Mouse (Mus musculus) gastrocnemius, adult 2 months (tissue): ENCODE measurements around the gene Map4k3. TPM values are rescaled to one million over a fixed set of nuclear protein-coding genes. Genes with fewer than 3 reads are reported as not detected.
"Not testable (repeated sequence)": the region's sequence is repeated elsewhere in the genome, so short reads cannot be mapped to it uniquely, and the experiment has no call there.

Experiments
- DNase-seq: peaks from one replicate; pipeline ENCODE4 v3.0.0; 2022
- H3K27ac ChIP-seq: fragments of 200-600 bp; 2 replicates; pipeline ENCODE4 v1.8.1; 2022; ENCODE audit warnings: mild to moderate bottlenecking
- H3K4me3 ChIP-seq: fragments of 200-600 bp; 2 replicates; pipeline ENCODE4 v1.8.1; 2022; ENCODE audit warnings: mild to moderate bottlenecking, moderate library complexity
- CTCF ChIP-seq: fragments of 200-600 bp; IDR thresholded peaks from 2 replicates; pipeline ENCODE4 v1.8.1; 2022; ENCODE audit warnings: antibody characterized with exemption, mild to moderate bottlenecking, moderate library complexity
- intact Hi-C: fragments of 180-260 bp; cut with DNase I; formaldehyde crosslinking; loops from one replicate; pipeline ENCODE4 v1.15.1; 2025
- total RNA-seq, 2 experiments: library from RNA; stranded (reverse); gene quantifications; 2 replicates each; pipeline ENCODE4 v1.2.3; 2021

Gene Map4k3
- total RNA-seq, 2 experiments from 2014 or later = 11.9 to 17.5 TPM

- intact Hi-C loops = no loop called here
- DNase-seq = no peak
- Histone ChIP-seq H3K4me3 (no peak overlapping the region), H3K27ac (no peak overlapping the region)
- no peak for TF ChIP-seq CTCF
These were observed 191.1 kb downstream of the Map4k3 start for GRCm38 (mm10) chr17:80537136-80537535.

- intact Hi-C loops = no loop called here
- TF ChIP-seq CTCF = no peak
- no peak for DNase-seq
- H3K27ac ChIP-seq = no peak overlapping the region
- H3K4me3 ChIP-seq = no peak overlapping the region
These were observed 192.7 kb downstream of the Map4k3 start for GRCm38 (mm10) chr17:80535633-80536032.

GRCm38 (mm10) chr17:80531351-80531750 is 196.9 kb downstream of the Map4k3 start:
- DNase-seq, intact Hi-C loops, H3K4me3 ChIP-seq, H3K27ac ChIP-seq: not testable (repeated sequence)

Other genes starting within 250 kb of the Map4k3 start
- gene Sos1, start 248.0 kb downstream of the Map4k3 start, total RNA-seq = 10 to 100 TPM; 14.1 to 18.2 TPM
- gene Cdkl4, start 150.7 kb downstream of the Map4k3 start, total RNA-seq = under 1 TPM in 1 of 2 experiments, not detected in 1; 0.11 TPM
- gene Tmem178, start 216.1 kb upstream of the Map4k3 start, total RNA-seq = under 1 TPM; 0.25 to 0.28 TPM